ENCODE assay signal across 9 mouse cellular contexts in genomic region chr1:86470519-86471181, GRCm38 (mm10). TPM values are rescaled to one million over a fixed set of nuclear protein-coding genes. Genes with fewer than 3 reads are reported as not detected.
A peak's percentile ranks its signal among the peaks of the same experiment; 100 is the strongest.
DNase-seq lines count a peak whose midpoint lies in the region; ATAC-seq lines count a peak whose summit lies in the region.
"Had no signal": no experiment of that assay in that cellular context is flagged by ENCODE, and none has a peak within 500 bp of the region (broad histone marks: within the 10 kb centered on the region; RNA-seq: fewer than 3 reads in every experiment).

No protein-coding gene starts in this region.

- peaks cover 18% of the 10 kb centered on the region for H3K4me1 ChIP-seq in forebrain, embryonic 10.5 days
- H3K4me1 ChIP-seq in forebrain, embryonic 15.5 days: peaks cover 11% of the 10 kb centered on the region
- peaks cover 20% of the 10 kb centered on the region for H3K4me1 ChIP-seq in embryonic facial prominence, embryonic 10.5 days
- peaks cover 27 to 39% of the 10 kb centered on the region in 2 experiments for H3K4me1 ChIP-seq in heart, embryonic 14.5 days (ENCODE audit: control insufficient read depth in 2 of 2, insufficient read depth in 2 of 2, low read length in 2 of 2)
- H3K4me1 ChIP-seq in megakaryocyte, embryonic 14.5 days: peaks cover 53% of the 10 kb centered on the region

- 86% methylated on average over 12 of the region's 12 CpGs for WGBS in forebrain, embryonic 10.5 days
- WGBS in forebrain, embryonic 15.5 days: 83% methylated on average over 12 of the region's 12 CpGs
- WGBS in embryonic facial prominence, embryonic 10.5 days: 84% methylated on average over 12 of the region's 12 CpGs
- WGBS in heart, embryonic 14.5 days: 9% methylated on average over 12 of the region's 12 CpGs

- no peak overlapping the region for H3K4me3 ChIP-seq in forebrain, embryonic 10.5 days
- no peak overlapping the region for H3K4me3 ChIP-seq in forebrain, embryonic 15.5 days
- no peak overlapping the region for H3K4me3 ChIP-seq in embryonic facial prominence, embryonic 10.5 days
- H3K4me3 ChIP-seq in heart, embryonic 14.5 days (ENCODE audit: control insufficient read depth in 1 of 2, insufficient read depth in 1 of 2, low read depth in 1 of 2, low read length in 2 of 2): no peak overlapping the region
- peak overlapping the region; percentile 87 for H3K4me3 ChIP-seq in megakaryocyte, embryonic 14.5 days (replicated peaks)

- no peaks in the 10 kb centered on the region for H3K36me3 ChIP-seq in forebrain, embryonic 10.5 days (replicated peaks)
- H3K36me3 ChIP-seq in forebrain, embryonic 15.5 days: no peaks in the 10 kb centered on the region
- H3K36me3 ChIP-seq in embryonic facial prominence, embryonic 10.5 days (replicated peaks): no peaks in the 10 kb centered on the region
- H3K36me3 ChIP-seq in heart, embryonic 14.5 days (ENCODE audit: control insufficient read depth, insufficient read depth, low read length): no peaks in the 10 kb centered on the region
- no peaks in the 10 kb centered on the region for H3K36me3 ChIP-seq in megakaryocyte, embryonic 14.5 days (replicated peaks; ENCODE audit: low read length)

- H3K9me3 ChIP-seq in forebrain, embryonic 10.5 days: peaks cover 4% of the 10 kb centered on the region; the same call in 1 of the 2 replicates
- no peaks in the 10 kb centered on the region for H3K9me3 ChIP-seq in forebrain, embryonic 15.5 days
- no peaks in the 10 kb centered on the region for H3K9me3 ChIP-seq in embryonic facial prominence, embryonic 10.5 days
- no peaks in the 10 kb centered on the region for H3K9me3 ChIP-seq in heart, embryonic 14.5 days (ENCODE audit: control insufficient read depth, low read length)
- H3K9me3 ChIP-seq in megakaryocyte, embryonic 14.5 days: peaks cover 3% of the 10 kb centered on the region; the same call in 1 of the 2 replicates

- DNase-seq in forebrain, embryonic 10.5 days (ENCODE audit: extremely low spot score, low spot score): no peak
- DNase-seq in NIH3T3 (ENCODE audit: low read depth): peak; percentile 95
- no peak for DNase-seq in embryonic facial prominence, embryonic 10.5 days (ENCODE audit: low spot score)
- peak; percentile 20 to 44 for DNase-seq in layer of hippocampus, postnatal 10 days (ENCODE audit: low spot score in 2 of 2)
- peak; percentile 69 for DNase-seq in testis, postnatal 14 days (ENCODE audit: low spot score)

- H3K27ac ChIP-seq in forebrain, embryonic 10.5 days: peak overlapping the region; percentile 58; the same call in 1 of the 2 replicates
- H3K27ac ChIP-seq in forebrain, embryonic 15.5 days (replicated peaks): no peak overlapping the region
- peak overlapping the region; percentile 45 for H3K27ac ChIP-seq in embryonic facial prominence, embryonic 10.5 days (replicated peaks)
- peak overlapping the region; percentile 99 for H3K27ac ChIP-seq in heart, embryonic 14.5 days (replicated peaks in 1 of 2; ENCODE audit: control insufficient read depth in 1 of 2, insufficient read depth in 1 of 2, low read depth in 2 of 2, low read length in 2 of 2)

- no peaks in the 10 kb centered on the region for H3K27me3 ChIP-seq in forebrain, embryonic 10.5 days (ENCODE audit: poor library complexity, severe bottlenecking)
- H3K27me3 ChIP-seq in forebrain, embryonic 15.5 days: no peaks in the 10 kb centered on the region
- no peaks in the 10 kb centered on the region for H3K27me3 ChIP-seq in embryonic facial prominence, embryonic 10.5 days (replicated peaks; ENCODE audit: low read depth, poor library complexity, severe bottlenecking)
- H3K27me3 ChIP-seq in heart, embryonic 14.5 days (ENCODE audit: control insufficient read depth, insufficient read depth, low read length): no peaks in the 10 kb centered on the region
- no peaks in the 10 kb centered on the region for H3K27me3 ChIP-seq in megakaryocyte, embryonic 14.5 days (replicated peaks)

- no peak overlapping the region for H3K4me2 ChIP-seq in forebrain, embryonic 15.5 days (replicated peaks)
- H3K4me2 ChIP-seq in heart, embryonic 14.5 days (ENCODE audit: low read length): peak overlapping the region; percentile 44

- no peak overlapping the region for H3K9ac ChIP-seq in forebrain, embryonic 15.5 days (replicated peaks)
- peak overlapping the region; percentile 61 for H3K9ac ChIP-seq in heart, embryonic 14.5 days (ENCODE audit: low read length)

- ATAC-seq in forebrain, embryonic 15.5 days (replicated peaks): no peak
- ATAC-seq in heart, embryonic 14.5 days (ENCODE audit: insufficient number of reproducible peaks, insufficient read depth, low FRiP score, low read depth): peak; percentile 81

RNA-seq across cellular contexts. Expression of gene Tex44, which starts 44.5 kb away (rescaled TPM):
- not detected in 2 replicates for polyA plus RNA-seq in forebrain, embryonic 10.5 days (2016; fragmentation: Nextera tagmentation; extraction: Ambion mirVana)
- not detected in 2 replicates for polyA plus RNA-seq in forebrain, embryonic 15.5 days (2015; fragmentation: Nextera tagmentation; extraction: Ambion mirVana)
- polyA plus RNA-seq in embryonic facial prominence, embryonic 10.5 days (2016; fragmentation: Nextera tagmentation; extraction: Ambion mirVana): not detected in 2 replicates
- not detected in 2 replicates for polyA plus RNA-seq in heart, embryonic 14.5 days (2014; fragmentation: Nextera tagmentation; extraction: Ambion mirVana)
- total RNA-seq in layer of hippocampus, postnatal 10 days (2021): not detected
- polyA plus RNA-seq in megakaryocyte, embryonic 14.5 days (2012; ENCODE audit: insufficient read depth, low replicate concordance): not detected in 2 replicates
- polyA plus RNA-seq: limb, embryonic 11.5 days had no signal

RNA-seq across cellular contexts. Expression of gene Nmur1, which starts 44.6 kb away (rescaled TPM):
- polyA plus RNA-seq in forebrain, embryonic 10.5 days (2016; fragmentation: Nextera tagmentation; extraction: Ambion mirVana): 0.17 and 0.27 TPM in 2 replicates
- polyA plus RNA-seq in forebrain, embryonic 15.5 days (2015; fragmentation: Nextera tagmentation; extraction: Ambion mirVana): 0.18 TPM in 1 of 2 replicates, not detected in the other
- polyA plus RNA-seq in embryonic facial prominence, embryonic 10.5 days (2016; fragmentation: Nextera tagmentation; extraction: Ambion mirVana): 0.24 TPM in 1 of 2 replicates, not detected in the other
- polyA plus RNA-seq in heart, embryonic 14.5 days (2014; fragmentation: Nextera tagmentation; extraction: Ambion mirVana): not detected in 2 replicates
- total RNA-seq in layer of hippocampus, postnatal 10 days (2021): not detected
- polyA plus RNA-seq in megakaryocyte, embryonic 14.5 days (2012; ENCODE audit: insufficient read depth, low replicate concordance): 2.4 TPM in 1 of 2 replicates, not detected in the other

RNA-seq across cellular contexts. Expression of gene Ptma, which starts 55.9 kb away (rescaled TPM):
- 2,941 and 3,273 TPM in 2 replicates for polyA plus RNA-seq in forebrain, embryonic 10.5 days (2016; fragmentation: Nextera tagmentation; extraction: Ambion mirVana)
- 2,368 and 2,448 TPM in 2 replicates for polyA plus RNA-seq in forebrain, embryonic 15.5 days (2015; fragmentation: Nextera tagmentation; extraction: Ambion mirVana)
- polyA plus RNA-seq in embryonic facial prominence, embryonic 10.5 days (2016; fragmentation: Nextera tagmentation; extraction: Ambion mirVana): 3,352 and 3,592 TPM in 2 replicates
- polyA plus RNA-seq in heart, embryonic 14.5 days (2014; fragmentation: Nextera tagmentation; extraction: Ambion mirVana): 788 and 789 TPM in 2 replicates
- 100 to 1,000 TPM; 617 to 662 TPM for total RNA-seq in layer of hippocampus, postnatal 10 days (2021)
- 6,261 and 14,151 TPM in 2 replicates for polyA plus RNA-seq in megakaryocyte, embryonic 14.5 days (2012; ENCODE audit: insufficient read depth, low replicate concordance)

Comparison
In these comparisons a context has a peak if more than half of its experiments do, and no peak if none do; other contexts are left out.
1. DNase-seq: peak in NIH3T3 (single experiment), layer of hippocampus, postnatal 10 days (2 of 2) and testis, postnatal 14 days (single experiment); none in forebrain, embryonic 10.5 days (single experiment) and embryonic facial prominence, embryonic 10.5 days (single experiment).